Mouse (Mus musculus) hindbrain, embryonic 14.5 days (tissue): ENCODE results near the gene Ptpn13. TPM values are rescaled to one million over a fixed set of nuclear protein-coding genes. Genes with fewer than 3 reads are reported as not detected.

Experiments
- ATAC-seq: fragments of 200-750 bp; cut with Nextera tagmentation; 2 replicates; pipeline ENCODE4 v1.8.0; 2017; ENCODE audit warnings: moderate number of reproducible peaks, mild to moderate bottlenecking, moderate TSS enrichment, moderate library complexity; ENCODE audit not compliant: low FRiP score
- DNase-seq: peaks from one replicate; pipeline ENCODE4 v3.0.0-alpha.2; 2015; ENCODE audit warnings: low spot score
- H3K27ac ChIP-seq: fragments of 300-500 bp; sonication (generic); 2 replicates; pipeline ENCODE4 v1.5.1; 2014; ENCODE audit warnings: mild to moderate bottlenecking, moderate library complexity
- H3K27me3 ChIP-seq: fragments of 300-500 bp; sonication (generic); 2 replicates; pipeline ENCODE4 v1.6.1; 2014; ENCODE audit warnings: mild to moderate bottlenecking, low read length, mixed read lengths; ENCODE audit not compliant: control insufficient read depth, insufficient read depth
- H3K36me3 ChIP-seq: fragments of 300-500 bp; sonication (generic); replicated peaks from 2 replicates; pipeline ENCODE4 v1.6.1; 2014; ENCODE audit not compliant: control insufficient read depth, insufficient read depth
- H3K4me1 ChIP-seq: fragments of 300-500 bp; sonication (generic); replicated peaks from 2 replicates; pipeline ENCODE4 v1.6.1; 2014; ENCODE audit warnings: antibody characterized with exemption, low read length, mixed read lengths; ENCODE audit not compliant: control insufficient read depth, insufficient read depth
- H3K4me2 ChIP-seq: fragments of 300-500 bp; sonication (generic); replicated peaks from 2 replicates; pipeline ENCODE4 v1.6.1; 2014; ENCODE audit warnings: mild to moderate bottlenecking, moderate library complexity
- H3K4me3 ChIP-seq: fragments of 300-500 bp; sonication (generic); replicated peaks from 2 replicates; pipeline ENCODE4 v1.5.1; 2014; ENCODE audit warnings: mild to moderate bottlenecking, low read length
- H3K9ac ChIP-seq: fragments of 300-500 bp; sonication (generic); 2 replicates; pipeline ENCODE4 v1.6.1; 2014
- H3K9me3 ChIP-seq: fragments of 300-500 bp; sonication (generic); 2 replicates; pipeline ENCODE4 v1.6.1; 2016; ENCODE audit warnings: low read length; ENCODE audit not compliant: control insufficient read depth
- WGBS: fragments of 180-500 bp; shearing (Covaris S2); extraction: QIAGEN DNeasy Blood & Tissue Kit; methylation state at CpG from one replicate; pipeline ENCODE4 v1.1.7; 2014; 5-methylcytosine and 5-hydroxymethylcytosine counted together
- polyA plus RNA-seq: library from polyadenylated mRNA; unstranded; fragments of >200 nt; fragmentation: Nextera tagmentation; extraction: Ambion mirVana; gene quantifications from 2 replicates; pipeline ENCODE4 v1.2.1, GENCODE M21; 2014

Gene Ptpn13
- 6.8 and 7.8 TPM in 2 replicates for polyA plus RNA-seq

DNA sequence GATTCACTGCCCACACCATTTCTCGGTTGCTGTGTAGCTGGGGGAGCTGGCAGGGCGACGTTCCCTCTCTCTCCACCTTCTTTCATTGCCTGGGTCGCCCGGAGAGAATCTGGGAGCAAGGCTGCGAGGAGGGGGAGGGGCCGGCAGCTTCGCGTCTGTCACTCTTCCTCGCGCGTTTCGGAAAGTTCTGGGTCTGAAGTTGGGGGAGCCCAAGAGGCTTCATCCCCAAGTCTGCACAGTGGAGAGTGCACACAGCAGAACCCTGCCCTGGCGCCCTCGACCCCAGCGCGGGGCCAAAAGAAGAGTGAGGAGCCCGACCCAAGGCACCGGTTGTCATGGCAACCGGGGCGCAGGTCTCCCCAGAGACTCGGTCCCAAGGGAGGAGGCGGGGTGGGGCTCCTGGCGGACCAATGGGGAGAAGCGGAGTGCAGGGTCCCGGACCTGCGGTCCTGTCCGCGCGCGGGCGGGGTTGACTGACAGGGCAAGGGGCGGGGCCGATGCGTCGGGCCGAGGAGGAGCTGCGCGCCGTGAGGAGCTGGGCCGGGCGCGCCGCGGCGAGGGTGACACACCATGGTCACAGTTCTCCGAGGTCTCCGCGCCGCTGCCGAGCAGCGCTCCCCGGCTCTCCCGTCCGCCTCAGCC, at the start of gene Ptpn13:
TSS of gene Ptpn13 (plus strand) at position 515 of the 642 bp plus-strand sequence.
- Histone ChIP-seq H3K4me2 (peak within 1 kb of the TSS; percentile 97), H3K27ac (peak within 1 kb of the TSS; percentile 66)
- ATAC-seq: peak; percentile 95

DNA sequence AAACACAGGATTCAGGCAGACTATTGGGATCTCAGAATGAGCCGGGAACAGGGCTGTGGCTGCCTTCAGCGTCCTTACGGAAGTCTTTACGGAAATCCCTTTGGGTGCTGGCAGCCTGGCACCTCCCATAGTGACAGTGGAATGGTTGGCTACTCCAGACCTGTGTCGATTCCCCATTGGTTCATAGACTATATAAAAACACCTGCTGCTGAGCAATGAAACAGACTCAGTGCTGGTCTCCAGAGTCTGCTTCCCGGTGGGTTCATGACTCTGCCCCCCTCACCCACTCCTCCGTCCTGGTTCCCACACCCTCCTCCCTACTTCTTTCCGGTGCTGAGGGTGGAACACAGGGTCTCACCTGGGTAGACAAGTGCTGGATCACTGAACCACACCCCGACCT, 49.8 kb upstream of the Ptpn13 start:
- no peak for DNase-seq
- Histone ChIP-seq H3K9ac (no peak overlapping the region), H3K9me3 (no peaks in the 10 kb centered on the region), H3K27me3 (no peaks in the 10 kb centered on the region), H3K27ac (no peak overlapping the region), H3K36me3 (no peaks in the 10 kb centered on the region), H3K4me3 (no peak overlapping the region), H3K4me2 (no peak overlapping the region), H3K4me1 (no peaks in the 10 kb centered on the region)
- no peak for ATAC-seq
- 89% methylated on average over 9 of the region's 9 CpGs for WGBS

More for the DNA sequence above, at the start of gene Ptpn13:
- peak; percentile 83 for DNase-seq
- Histone ChIP-seq H3K27me3 (0 out of 2 replicates have a peak, but pooled peaks cover 6% of the 10 kb centered on the region), H3K9me3 (no peaks in the 10 kb centered on the region), H3K4me1 (peaks cover 32% of the 10 kb centered on the region), H3K4me3 (peak within 1 kb of the TSS; percentile 73), H3K9ac (peak within 1 kb of the TSS; percentile 64), H3K36me3 (no peaks in the 10 kb centered on the region)
- WGBS: under 1% methylated on average over 55 of the region's 55 CpGs

DNA sequence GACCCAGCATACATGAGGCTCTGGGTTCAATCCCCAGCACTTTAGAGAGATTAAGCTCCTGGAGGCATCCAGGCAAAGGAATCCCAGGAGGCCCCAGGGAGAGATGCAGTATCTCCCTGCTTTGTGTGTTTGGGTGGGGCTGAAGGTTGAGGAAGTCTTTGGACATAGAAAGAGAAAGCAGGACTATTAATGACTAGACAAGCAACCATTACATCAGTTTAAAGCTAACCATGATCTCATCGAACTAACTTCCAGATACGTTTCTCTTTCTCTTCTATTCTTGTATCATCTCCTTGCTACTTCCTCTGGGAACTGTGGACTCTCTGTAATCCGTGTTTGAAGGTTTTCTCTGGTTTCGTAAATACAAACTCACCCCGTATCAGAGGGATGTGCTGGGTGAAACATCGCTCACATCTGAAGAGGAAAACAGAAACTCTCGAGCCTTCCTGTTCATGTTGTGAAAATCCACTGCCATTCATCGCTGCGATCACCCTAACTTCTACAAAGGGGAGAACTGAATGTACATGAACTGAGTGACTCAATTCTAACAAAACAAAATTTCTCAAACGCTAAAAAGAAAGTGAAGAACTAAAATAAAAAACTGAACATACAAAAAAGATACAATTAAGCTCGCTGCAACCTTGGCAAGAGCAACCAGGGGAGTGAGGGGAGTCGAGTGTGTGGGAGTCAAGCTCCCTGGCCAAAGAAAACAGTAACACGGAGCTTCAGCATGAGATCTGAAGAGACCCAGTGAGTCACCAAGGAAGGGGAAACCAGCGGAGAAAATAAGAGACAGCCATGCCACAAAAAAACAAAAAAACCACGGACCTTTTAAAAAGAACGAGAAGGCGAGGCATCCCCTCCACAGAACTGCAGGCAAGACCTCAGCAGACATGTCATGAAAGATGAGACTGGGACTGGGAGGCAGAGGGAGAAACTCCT, 48.4 kb upstream of the Ptpn13 start:
- Histone ChIP-seq H3K27me3 (no peaks in the 10 kb centered on the region), H3K4me3 (no peak overlapping the region), H3K4me2 (no peak overlapping the region), H3K36me3 (no peaks in the 10 kb centered on the region), H3K9me3 (no peaks in the 10 kb centered on the region), H3K4me1 (no peaks in the 10 kb centered on the region), H3K27ac (0 out of 2 replicates have a peak overlapping the region, but pooled peaks have one; percentile 11), H3K9ac (no peak overlapping the region)
- ATAC-seq (no peak), DNase-seq (no peak)
- WGBS: 69% methylated on average over 17 of the region's 17 CpGs

DNA sequence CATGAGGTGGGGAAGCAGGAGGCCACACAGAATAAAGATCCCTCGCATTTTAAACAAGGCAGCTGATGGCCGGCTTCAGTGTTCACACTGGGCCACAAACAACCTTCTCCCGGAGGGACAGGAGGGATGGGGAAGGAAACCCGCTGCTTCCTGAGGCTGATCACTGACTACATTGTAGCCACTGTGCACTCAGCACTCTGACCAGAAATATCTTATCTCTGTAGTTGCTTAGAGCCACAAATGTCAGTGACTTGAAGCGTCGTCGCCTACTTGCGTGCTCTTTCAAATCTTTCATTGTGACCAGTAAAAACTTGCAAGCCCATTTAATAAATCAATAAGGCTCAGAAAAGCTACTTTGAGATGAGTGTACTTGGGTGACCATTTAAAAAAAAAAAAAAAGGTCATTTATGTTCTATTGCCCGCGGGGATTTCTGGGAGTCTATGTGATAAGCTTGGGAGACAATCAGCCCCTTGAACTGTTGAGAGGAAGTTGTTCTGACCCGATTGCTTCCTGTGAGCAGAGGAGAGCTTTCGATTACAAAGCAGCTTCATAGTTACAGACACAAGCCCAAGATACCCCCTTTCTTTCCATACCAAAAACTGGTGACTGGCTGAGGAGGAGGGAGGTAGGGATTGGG, 47.4 kb upstream of the Ptpn13 start:
- ATAC-seq (no peak), DNase-seq (no peak)
- Histone ChIP-seq H3K27me3 (no peaks in the 10 kb centered on the region), H3K9ac (no peak overlapping the region), H3K27ac (0 out of 2 replicates have a peak overlapping the region, but pooled peaks have one; percentile 11), H3K4me3 (no peak overlapping the region), H3K36me3 (no peaks in the 10 kb centered on the region), H3K9me3 (no peaks in the 10 kb centered on the region), H3K4me2 (no peak overlapping the region), H3K4me1 (no peaks in the 10 kb centered on the region)
- 60% methylated on average over 12 of the region's 12 CpGs for WGBS

DNA sequence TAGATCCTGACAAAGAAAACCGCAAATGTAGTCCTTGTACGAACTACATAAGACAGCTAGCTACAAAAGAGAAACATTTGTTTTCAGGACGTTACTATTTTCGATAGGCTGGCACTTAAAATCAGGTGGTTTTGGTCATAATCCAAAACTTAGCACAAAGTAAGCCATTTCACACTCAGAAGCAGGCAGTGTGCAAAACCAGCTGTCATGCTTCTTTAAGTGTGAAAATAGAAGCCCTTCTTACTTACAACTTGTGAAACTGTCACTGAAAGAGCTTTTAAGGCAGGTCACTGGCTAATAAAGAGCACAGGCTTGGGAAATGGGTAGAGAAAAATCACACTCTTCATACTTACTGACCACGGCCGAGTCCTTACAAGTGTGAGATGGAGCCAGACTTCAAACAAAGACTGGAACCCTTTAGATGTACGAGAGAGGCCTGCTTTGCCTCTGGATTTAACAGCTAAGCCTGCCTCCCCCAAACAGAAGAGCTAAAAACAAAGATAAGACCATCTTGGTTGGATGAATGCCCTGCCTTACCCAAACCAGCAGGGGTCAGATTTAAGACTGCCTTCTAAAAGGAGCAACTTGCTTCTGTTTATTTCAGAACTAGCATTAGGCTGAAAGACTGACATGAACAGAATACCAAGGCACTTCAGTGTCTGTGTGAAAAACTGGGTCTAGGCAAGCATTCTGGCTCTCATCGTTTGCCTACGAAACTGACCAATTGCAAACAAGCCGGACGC, 44.0 kb upstream of the Ptpn13 start:
- Histone ChIP-seq H3K27me3 (no peaks in the 10 kb centered on the region), H3K36me3 (no peaks in the 10 kb centered on the region), H3K9me3 (no peaks in the 10 kb centered on the region), H3K4me1 (no peaks in the 10 kb centered on the region), H3K9ac (no peak overlapping the region), H3K27ac (no peak overlapping the region), H3K4me2 (no peak overlapping the region), H3K4me3 (no peak overlapping the region)
- DNase-seq (no peak), ATAC-seq (no peak)
- 73% methylated on average over 11 of the region's 11 CpGs for WGBS

DNA sequence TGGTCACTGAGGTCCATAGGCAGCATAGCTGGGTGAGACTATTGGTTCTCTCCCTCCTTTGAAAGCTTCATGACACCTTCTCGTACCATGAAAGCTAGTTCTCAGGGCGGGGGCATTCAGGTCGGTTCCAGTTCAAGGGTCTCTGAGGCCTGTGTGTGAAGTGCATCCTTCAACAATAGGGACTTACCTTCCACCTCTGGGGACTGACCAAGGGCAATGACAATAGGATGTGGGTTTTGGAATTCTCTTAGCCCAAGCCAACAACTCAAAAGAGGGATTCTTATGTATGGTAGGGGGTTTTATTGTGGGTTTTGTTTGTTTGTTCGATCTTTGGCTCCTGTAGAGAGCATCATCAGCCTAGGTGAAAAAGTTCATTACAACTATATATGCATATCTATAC, 42.0 kb upstream of the Ptpn13 start:
- ATAC-seq: no peak
- H3K27ac ChIP-seq: no peak overlapping the region
- no peak for DNase-seq
- no peak overlapping the region for H3K9ac ChIP-seq
- no peak overlapping the region for H3K4me2 ChIP-seq
- no peak overlapping the region for H3K4me3 ChIP-seq
- H3K27me3 ChIP-seq: no peaks in the 10 kb centered on the region
- H3K36me3 ChIP-seq: no peaks in the 10 kb centered on the region
- no peaks in the 10 kb centered on the region for H3K9me3 ChIP-seq
- 98% methylated on average over 4 of the region's 4 CpGs for WGBS
- H3K4me1 ChIP-seq: no peaks in the 10 kb centered on the region

DNA sequence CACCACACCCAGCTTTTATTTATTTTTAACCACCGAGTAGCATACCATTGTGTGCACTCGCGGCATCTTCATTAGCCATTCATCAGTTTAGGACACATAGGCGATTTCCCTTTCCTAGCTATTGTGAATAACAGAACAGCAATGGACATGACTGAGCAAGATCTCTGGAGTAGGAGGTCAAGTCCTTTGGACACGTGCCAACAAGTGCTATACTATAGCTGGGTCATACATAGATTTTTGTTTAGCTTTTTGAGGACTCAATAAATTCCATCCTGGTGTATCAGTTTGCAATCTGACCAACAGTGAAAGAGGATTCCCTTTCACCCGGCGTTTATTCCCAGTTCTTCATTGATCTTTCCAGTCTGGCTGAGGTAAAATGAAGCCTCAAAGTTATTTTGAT, 41.0 kb upstream of the Ptpn13 start:
- H3K9me3 ChIP-seq: no peaks in the 10 kb centered on the region
- no peak overlapping the region for H3K4me3 ChIP-seq

DNA sequence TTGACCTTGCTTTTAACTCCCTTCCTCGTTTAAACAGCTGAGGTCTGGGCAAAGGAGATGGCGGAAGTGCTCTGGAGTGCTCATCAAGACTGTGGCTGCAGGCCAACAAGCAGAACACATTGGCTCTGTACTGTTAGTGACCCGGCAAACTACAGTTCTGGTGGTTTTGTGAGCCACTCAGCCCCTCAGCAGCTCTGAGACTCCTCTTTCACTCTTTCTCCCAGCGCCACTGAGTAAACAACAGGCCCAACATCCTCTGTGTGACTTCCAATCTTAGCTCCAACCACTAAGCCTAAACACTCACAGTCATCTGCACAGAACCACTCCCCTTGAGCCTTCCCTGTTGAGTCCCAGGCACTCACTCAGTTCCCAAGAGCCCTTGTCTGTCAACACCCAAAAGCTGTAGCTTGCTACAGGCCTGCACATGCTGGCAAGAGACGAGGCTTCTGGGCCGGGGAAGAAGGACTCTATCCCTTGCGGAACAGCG, 37.4 kb upstream of the Ptpn13 start:
- H3K36me3 ChIP-seq: no peaks in the 10 kb centered on the region
- no peak overlapping the region for H3K4me2 ChIP-seq
- H3K27me3 ChIP-seq: no peaks in the 10 kb centered on the region
- no peaks in the 10 kb centered on the region for H3K9me3 ChIP-seq
- no peak overlapping the region for H3K9ac ChIP-seq
- no peak overlapping the region for H3K4me3 ChIP-seq
- H3K27ac ChIP-seq: no peak overlapping the region
- no peaks in the 10 kb centered on the region for H3K4me1 ChIP-seq
- peak; percentile 44 for DNase-seq
- WGBS: 64% methylated on average over 8 of the region's 8 CpGs
- ATAC-seq: peak; percentile 17; the same call in 1 of the 2 replicates

More for the DNA sequence above, 41.0 kb upstream of the Ptpn13 start:
- ATAC-seq (no peak), DNase-seq (no peak)
- H3K4me1 ChIP-seq: no peaks in the 10 kb centered on the region
- no peaks in the 10 kb centered on the region for H3K36me3 ChIP-seq
- WGBS: 64% methylated on average over 7 of the region's 7 CpGs
- no peak overlapping the region for H3K4me2 ChIP-seq
- H3K9ac ChIP-seq: no peak overlapping the region
- no peak overlapping the region for H3K27ac ChIP-seq
- no peaks in the 10 kb centered on the region for H3K27me3 ChIP-seq
